Mouse (Mus musculus): ENCODE results near the gene Cntd1.

GRCm38 (mm10) chr11:101326147-101326546, 47.3 kb downstream of the Cntd1 start:
- TF ChIP-seq CTCF (IDR thresholded peaks at IDR 0.05; ENCODE audit: extremely low read depth, insufficient read length, insufficient replicate concordance, low read depth, low read length) (no peak), POLR2A (IDR thresholded peaks at IDR 0.05; ENCODE audit: low read depth, low read length) (no peak)
